Mouse (Mus musculus): ENCODE results near the gene Shc2. TPM values are rescaled to one million over a fixed set of nuclear protein-coding genes. Genes with fewer than 3 reads are reported as not detected.

Gene Shc2
- total and polyA plus RNA-seq, 3 experiments, result not detected

DNA sequence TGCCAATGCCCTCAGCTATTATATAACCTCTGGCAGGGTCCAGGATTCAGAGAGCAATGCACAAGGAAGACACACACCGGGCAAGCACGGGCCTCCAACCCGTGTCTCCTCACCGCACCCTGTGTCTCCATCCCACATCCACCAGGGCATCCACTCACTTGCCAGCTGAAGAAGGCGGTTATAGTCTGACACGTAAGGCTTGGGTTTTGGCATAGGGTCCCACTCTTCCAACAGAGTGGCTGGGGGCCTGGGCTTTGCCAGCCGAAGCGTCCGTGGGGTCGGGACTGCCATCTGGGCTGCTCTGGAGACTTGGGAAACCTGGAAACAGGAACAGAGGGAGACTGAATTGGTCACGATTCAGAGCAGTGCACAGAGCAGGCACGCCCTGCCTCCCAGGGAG, 57.9 kb downstream of the Shc2 start (continued):
- TF ChIP-seq ZC3H11A (IDR thresholded peaks at IDR 0.05; ENCODE audit: low read depth, low read length), result no peak

DNA sequence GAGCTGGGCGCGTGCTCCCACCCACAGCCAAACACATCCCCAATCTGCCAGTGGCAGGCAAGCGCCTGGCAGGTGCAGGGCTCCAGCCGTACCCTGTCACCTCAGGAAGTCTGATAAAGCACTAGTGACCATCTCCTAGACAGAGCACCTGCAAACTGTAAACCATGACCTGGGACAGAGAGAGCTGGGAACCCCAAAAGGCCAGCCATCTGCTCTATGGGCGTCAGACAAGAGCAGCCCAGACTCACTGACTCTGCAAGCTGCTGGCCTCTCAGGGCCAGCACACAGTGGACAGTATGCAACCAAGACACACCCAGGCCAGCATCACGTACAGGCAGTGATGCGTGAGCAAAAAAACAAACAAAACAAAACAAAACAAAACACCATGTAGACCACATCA, 58.8 kb downstream of the Shc2 start:
- H3K79me2 ChIP-seq (ENCODE audit: control insufficient read depth, insufficient read depth, low read length, poor library complexity), result no peaks in the 10 kb centered on the region
- H3K4me1 ChIP-seq (ENCODE audit: control insufficient read depth in 1 of 2, insufficient read depth in 2 of 2, low read length in 2 of 2), result no peaks in the 10 kb centered on the region
- H3K27ac ChIP-seq (ENCODE audit: control insufficient read depth, low read depth, low read length), result no peak overlapping the region
- no peak for DNase-seq (ENCODE audit: low read depth, low spot score)
- H3K9me3 ChIP-seq (replicated peaks; ENCODE audit: insufficient read depth, low read length), result no peaks in the 10 kb centered on the region
- no peak overlapping the region for H3K4me3 ChIP-seq (ENCODE audit: control insufficient read depth in 1 of 2, insufficient read depth in 1 of 2, low read depth in 2 of 2, low read length in 2 of 2)
- no peak overlapping the region for H3K9ac ChIP-seq (ENCODE audit: control insufficient read depth, low read depth, low read length, poor library complexity, severe bottlenecking)
- no peak for TF ChIP-seq UBTF (IDR thresholded peaks at IDR 0.05; ENCODE audit: borderline replicate concordance, insufficient read depth, low read depth, low read length)
- TF ChIP-seq EP300 (IDR thresholded peaks at IDR 0.05; ENCODE audit: low read depth in 1 of 2, low read length in 2 of 2), result no peak
- no peak for TF ChIP-seq ZKSCAN1 (IDR thresholded peaks at IDR 0.05; ENCODE audit: low read depth, low read length)
- no peak for TF ChIP-seq TBP (IDR thresholded peaks at IDR 0.05; ENCODE audit: low read depth, low read length)
- TF ChIP-seq POLR2AphosphoS5 (IDR thresholded peaks at IDR 0.05; ENCODE audit: borderline replicate concordance, low read depth, low read length), result no peak
- no peak for TF ChIP-seq JUND (IDR thresholded peaks at IDR 0.05; ENCODE audit: low read depth, low read length)
- TF ChIP-seq SIN3A (IDR thresholded peaks at IDR 0.05; ENCODE audit: low read length), result no peak
- TF ChIP-seq MXI1 (IDR thresholded peaks at IDR 0.05; ENCODE audit: low read depth, low read length), result no peak
- no peak for TF ChIP-seq MAX (IDR thresholded peaks at IDR 0.05; ENCODE audit: low read length)
- no peak for TF ChIP-seq MEF2A (IDR thresholded peaks at IDR 0.05; ENCODE audit: extremely low read depth, insufficient replicate concordance, low read depth, low read length, poor library complexity, severe bottlenecking)
- no peak for TF ChIP-seq TAL1 (IDR thresholded peaks at IDR 0.05; ENCODE audit: low read length)
- no peak for TF ChIP-seq POLR2A (IDR thresholded peaks at IDR 0.05; ENCODE audit: control insufficient read depth in 1 of 2, insufficient read depth in 1 of 2, low read depth in 1 of 2, low read length in 2 of 2, poor library complexity in 1 of 2)
- TF ChIP-seq CHD1 (IDR thresholded peaks at IDR 0.05; ENCODE audit: low read depth, low read length), result no peak
- no peak for TF ChIP-seq USF1 (IDR thresholded peaks at IDR 0.05; ENCODE audit: low read depth, low read length)
- TF ChIP-seq KAT2A (conservative IDR thresholded peaks at IDR 0.05; ENCODE audit: low read depth, low read length), result no peak
- no peak for TF ChIP-seq ELF1 (IDR thresholded peaks at IDR 0.05; ENCODE audit: low read depth, low read length)
- no peak for TF ChIP-seq BHLHE40 (IDR thresholded peaks at IDR 0.05; ENCODE audit: borderline replicate concordance, low read depth, low read length)
- no peak for TF ChIP-seq POLR2AphosphoS2 (IDR thresholded peaks at IDR 0.05; ENCODE audit: low read length)
- TF ChIP-seq MAFK (IDR thresholded peaks at IDR 0.05; ENCODE audit: borderline replicate concordance, low read depth, low read length), result no peak
- no peak for TF ChIP-seq ZNF384 (IDR thresholded peaks at IDR 0.05; ENCODE audit: low read depth, low read length)
- H3K27me3 ChIP-seq (ENCODE audit: control insufficient read depth in 1 of 2, insufficient read depth in 2 of 2, low read length in 2 of 2), result no peaks in the 10 kb centered on the region; a peak in 1 of 4 replicates
- no peaks in the 10 kb centered on the region for H3K36me3 ChIP-seq (ENCODE audit: control insufficient read depth in 1 of 2, insufficient read depth in 2 of 2, low read length in 2 of 2)
